Mouse (Mus musculus): ENCODE data around the gene Tob2. TPM values are rescaled to one million over a fixed set of nuclear protein-coding genes. Genes with fewer than 3 reads are reported as not detected.
A peak's percentile ranks its signal among the peaks of the same experiment; 100 is the strongest.

Tob2 gene
- polyA plus RNA-seq, 1 experiment from 2014 or later: 14.4 TPM

DNA sequence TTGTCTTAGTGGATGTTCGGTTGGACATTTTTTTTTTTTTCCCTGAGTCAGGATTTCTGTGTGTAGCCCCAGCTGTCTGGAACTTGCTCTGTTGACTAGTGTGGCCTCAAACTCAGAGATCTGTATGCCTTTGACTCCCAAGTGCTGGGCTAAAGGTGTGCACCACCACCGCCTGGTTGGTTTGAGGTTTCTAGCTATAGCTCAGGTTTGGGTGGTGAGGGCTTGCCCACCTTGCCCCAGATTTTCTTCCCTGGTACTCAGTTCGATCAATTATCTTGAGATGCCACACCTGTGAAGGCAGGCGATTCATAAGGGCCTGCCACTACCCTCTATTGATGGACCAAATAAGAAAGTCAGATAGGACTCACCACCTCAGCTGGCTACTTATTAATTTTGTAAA, 11.4 kb downstream of the Tob2 start:
- ATAC-seq (ENCODE audit: low FRiP score, low TSS enrichment) (no peak), DNase-seq (no peak)
- Histone ChIP-seq H3K27ac (replicated peaks; ENCODE audit: low read depth, low read length) (no peak overlapping the region), H3K4me3 (replicated peaks; ENCODE audit: low read depth, low read length) (no peak overlapping the region), H3K4me1 (ENCODE audit: control insufficient read depth, insufficient read depth, low read length) (no peaks in the 10 kb centered on the region), H3K9ac (replicated peaks; ENCODE audit: low read length) (no peak overlapping the region), H3K9me3 (ENCODE audit: control insufficient read depth, low read length) (no peaks in the 10 kb centered on the region), H3K4me2 (ENCODE audit: low read length) (no peak overlapping the region), H3K36me3 (ENCODE audit: control insufficient read depth, insufficient read depth, low read length) (peaks cover 39% of the 10 kb centered on the region), H3K27me3 (ENCODE audit: control insufficient read depth, insufficient read depth, low read length) (no peaks in the 10 kb centered on the region)
- WGBS: 93% methylated on average over 4 of the region's 4 CpGs

DNA sequence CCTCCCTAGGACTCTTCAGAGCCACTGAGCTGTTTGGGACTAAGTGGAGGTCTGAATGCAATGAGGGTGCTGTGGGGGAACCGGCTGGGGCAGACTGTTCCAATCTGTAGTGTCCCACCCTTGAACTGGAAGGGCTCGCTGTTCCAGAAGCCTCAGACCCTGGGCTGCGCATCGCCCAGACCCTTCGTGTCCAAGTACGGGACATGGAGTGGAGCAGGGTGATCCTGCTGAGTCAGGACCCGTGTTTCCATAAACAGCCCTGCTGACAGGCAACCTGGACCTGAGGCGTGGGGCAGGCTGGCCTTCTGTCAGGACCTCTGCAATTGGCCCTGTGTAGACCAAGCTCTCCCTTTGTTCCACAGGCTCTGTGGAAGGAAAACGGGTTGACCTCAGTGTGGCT, 11.8 kb downstream of the Tob2 start:
- DNase-seq (no peak), ATAC-seq (ENCODE audit: low FRiP score, low TSS enrichment) (no peak)
- H3K4me3 ChIP-seq (replicated peaks; ENCODE audit: low read depth, low read length): no peak overlapping the region

DNA sequence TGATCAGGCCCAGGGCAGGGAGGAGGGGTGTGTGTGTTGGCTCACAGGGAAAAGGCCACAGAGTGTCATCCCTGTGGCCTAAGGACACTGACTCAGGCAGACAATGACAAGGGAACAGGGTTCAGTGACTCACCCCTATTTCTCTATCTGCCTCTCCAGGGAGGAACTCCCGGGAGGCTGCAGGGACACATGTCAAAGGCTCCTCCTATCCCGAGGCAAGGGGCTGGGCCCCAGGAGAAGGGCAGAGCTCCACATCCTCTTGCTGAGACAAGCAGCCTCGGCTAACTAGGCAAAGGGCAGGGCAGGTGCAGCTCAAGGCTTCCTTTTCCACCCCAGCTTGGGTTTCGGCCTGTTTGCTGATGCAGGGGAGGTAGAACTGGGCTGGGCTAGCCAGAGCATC, 12.9 kb downstream of the Tob2 start:
- Histone ChIP-seq H3K9me3 (ENCODE audit: control insufficient read depth, low read length) (no peaks in the 10 kb centered on the region), H3K27ac (replicated peaks; ENCODE audit: low read depth, low read length) (no peak overlapping the region), H3K4me3 (replicated peaks; ENCODE audit: low read depth, low read length) (no peak overlapping the region), H3K4me1 (ENCODE audit: control insufficient read depth, insufficient read depth, low read length) (no peaks in the 10 kb centered on the region), H3K4me2 (ENCODE audit: low read length) (no peak overlapping the region), H3K36me3 (ENCODE audit: control insufficient read depth, insufficient read depth, low read length) (peaks cover 24% of the 10 kb centered on the region), H3K27me3 (ENCODE audit: control insufficient read depth, insufficient read depth, low read length) (no peaks in the 10 kb centered on the region), H3K9ac (replicated peaks; ENCODE audit: low read length) (no peak overlapping the region)
- no peak for DNase-seq
- no peak for ATAC-seq (ENCODE audit: low FRiP score, low TSS enrichment)
- 42% methylated on average over 4 of the region's 4 CpGs for WGBS

More for the DNA sequence above, 11.8 kb downstream of the Tob2 start:
- no peak overlapping the region for H3K27ac ChIP-seq (replicated peaks; ENCODE audit: low read depth, low read length)
- H3K27me3 ChIP-seq (ENCODE audit: control insufficient read depth, insufficient read depth, low read length): no peaks in the 10 kb centered on the region
- H3K36me3 ChIP-seq (ENCODE audit: control insufficient read depth, insufficient read depth, low read length): peaks cover 35% of the 10 kb centered on the region
- H3K9ac ChIP-seq (replicated peaks; ENCODE audit: low read length): no peak overlapping the region
- H3K4me1 ChIP-seq (ENCODE audit: control insufficient read depth, insufficient read depth, low read length): no peaks in the 10 kb centered on the region
- no peaks in the 10 kb centered on the region for H3K9me3 ChIP-seq (ENCODE audit: control insufficient read depth, low read length)
- WGBS: 90% methylated on average over 9 of the region's 9 CpGs
- H3K4me2 ChIP-seq (ENCODE audit: low read length): no peak overlapping the region

GRCm38 (mm10) chr15:81845033-81845625, 13.5 kb downstream of the Tob2 start:
- no peak for DNase-seq
- no peak for ATAC-seq (ENCODE audit: low FRiP score, low TSS enrichment)
- H3K9ac ChIP-seq (replicated peaks; ENCODE audit: low read length): no peak overlapping the region
- H3K4me1 ChIP-seq (ENCODE audit: control insufficient read depth, insufficient read depth, low read length): no peaks in the 10 kb centered on the region
- no peaks in the 10 kb centered on the region for H3K9me3 ChIP-seq (ENCODE audit: control insufficient read depth, low read length)
- H3K27ac ChIP-seq (replicated peaks; ENCODE audit: low read depth, low read length): no peak overlapping the region
- H3K36me3 ChIP-seq (ENCODE audit: control insufficient read depth, insufficient read depth, low read length): peaks cover 18% of the 10 kb centered on the region
- H3K4me3 ChIP-seq (replicated peaks; ENCODE audit: low read depth, low read length): no peak overlapping the region
- 76% methylated on average over 5 of the region's 5 CpGs for WGBS
- H3K27me3 ChIP-seq (ENCODE audit: control insufficient read depth, insufficient read depth, low read length): no peaks in the 10 kb centered on the region
- H3K4me2 ChIP-seq (ENCODE audit: low read length): no peak overlapping the region

DNA sequence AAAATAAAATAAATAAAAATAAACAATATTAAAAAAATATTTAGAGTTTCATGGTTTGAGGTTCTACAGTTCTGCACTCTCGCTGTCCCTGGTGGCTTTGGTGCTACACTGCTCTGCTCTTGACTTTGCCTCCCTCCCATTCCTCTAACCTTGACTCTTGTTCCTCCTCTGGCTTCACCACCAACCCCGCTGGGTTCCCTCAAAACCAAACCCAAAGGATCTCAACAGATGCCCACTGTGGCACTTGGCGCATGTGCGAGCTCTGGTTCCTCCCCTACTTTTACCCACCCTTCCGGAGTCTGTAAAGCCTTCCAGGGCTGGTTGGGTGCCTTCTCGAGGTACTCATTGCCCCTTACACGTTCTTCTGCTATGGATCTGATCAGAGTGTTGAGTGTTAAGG, 16.3 kb downstream of the Tob2 start:
- H3K9ac ChIP-seq (replicated peaks; ENCODE audit: low read length): no peak overlapping the region
- H3K27me3 ChIP-seq (ENCODE audit: control insufficient read depth, insufficient read depth, low read length): no peaks in the 10 kb centered on the region
- WGBS: 82% methylated on average over 7 of the region's 7 CpGs
- H3K4me1 ChIP-seq (ENCODE audit: control insufficient read depth, insufficient read depth, low read length): no peaks in the 10 kb centered on the region
- DNase-seq (no peak), ATAC-seq (ENCODE audit: low FRiP score, low TSS enrichment) (no peak)
- 0 out of 2 replicates have a peak, but pooled peaks cover 4% of the 10 kb centered on the region for H3K36me3 ChIP-seq (ENCODE audit: control insufficient read depth, insufficient read depth, low read length)
- H3K9me3 ChIP-seq (ENCODE audit: control insufficient read depth, low read length): no peaks in the 10 kb centered on the region
- H3K4me3 ChIP-seq (replicated peaks; ENCODE audit: low read depth, low read length): no peak overlapping the region
- no peak overlapping the region for H3K4me2 ChIP-seq (ENCODE audit: low read length)
- H3K27ac ChIP-seq (replicated peaks; ENCODE audit: low read depth, low read length): no peak overlapping the region

DNA sequence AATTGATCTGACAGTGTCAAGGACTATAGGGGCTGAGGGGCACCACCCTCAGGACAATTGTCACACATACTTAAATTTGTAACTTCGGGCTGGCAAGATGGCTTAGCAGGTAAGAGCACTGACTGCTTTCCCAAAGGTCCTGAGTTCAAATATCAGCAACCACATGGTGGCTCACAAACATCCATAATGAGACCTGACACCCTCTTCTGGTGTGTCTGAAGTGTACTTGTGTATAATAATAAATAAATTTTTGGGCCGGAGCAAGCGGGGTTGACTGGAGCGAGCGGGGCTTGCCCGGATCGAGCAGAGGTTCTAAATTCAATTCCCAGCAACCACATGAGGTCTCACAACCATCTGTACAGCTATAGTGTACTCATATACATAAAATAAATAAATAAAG, 18.3 kb downstream of the Tob2 start:
- ATAC-seq (ENCODE audit: low FRiP score, low TSS enrichment) (no peak), DNase-seq (no peak)
- no peak overlapping the region for H3K9ac ChIP-seq (replicated peaks; ENCODE audit: low read length)
- 92% methylated on average over 7 of the region's 7 CpGs for WGBS
- no peaks in the 10 kb centered on the region for H3K9me3 ChIP-seq (ENCODE audit: control insufficient read depth, low read length)
- no peak overlapping the region for H3K4me3 ChIP-seq (replicated peaks; ENCODE audit: low read depth, low read length)
- no peak overlapping the region for H3K27ac ChIP-seq (replicated peaks; ENCODE audit: low read depth, low read length)
- no peaks in the 10 kb centered on the region for H3K36me3 ChIP-seq (ENCODE audit: control insufficient read depth, insufficient read depth, low read length)
- H3K4me2 ChIP-seq (ENCODE audit: low read length): no peak overlapping the region
- 0 out of 2 replicates have a peak, but pooled peaks cover 5% of the 10 kb centered on the region for H3K27me3 ChIP-seq (ENCODE audit: control insufficient read depth, insufficient read depth, low read length)
- peaks cover 4% of the 10 kb centered on the region; the same call in 1 of the 2 replicates for H3K4me1 ChIP-seq (ENCODE audit: control insufficient read depth, insufficient read depth, low read length)

GRCm38 (mm10) chr15:81839634-81840033, 19.0 kb downstream of the Tob2 start:
- H3K9me3 ChIP-seq (ENCODE audit: control insufficient read depth, low read length): no peaks in the 10 kb centered on the region
- H3K9ac ChIP-seq (replicated peaks; ENCODE audit: low read length): no peak overlapping the region
- H3K27me3 ChIP-seq (ENCODE audit: control insufficient read depth, insufficient read depth, low read length): 0 out of 2 replicates have a peak, but pooled peaks cover 5% of the 10 kb centered on the region
- no peak overlapping the region for H3K27ac ChIP-seq (replicated peaks; ENCODE audit: low read depth, low read length)
- DNase-seq (peak; percentile 56), ATAC-seq (ENCODE audit: low FRiP score, low TSS enrichment) (no peak)
- no peak overlapping the region for H3K4me2 ChIP-seq (ENCODE audit: low read length)
- 62% methylated on average over 5 of the region's 5 CpGs for WGBS
- peaks cover 4% of the 10 kb centered on the region; the same call in 1 of the 2 replicates for H3K4me1 ChIP-seq (ENCODE audit: control insufficient read depth, insufficient read depth, low read length)
- H3K4me3 ChIP-seq (replicated peaks; ENCODE audit: low read depth, low read length): no peak overlapping the region
- no peaks in the 10 kb centered on the region for H3K36me3 ChIP-seq (ENCODE audit: control insufficient read depth, insufficient read depth, low read length)

DNA sequence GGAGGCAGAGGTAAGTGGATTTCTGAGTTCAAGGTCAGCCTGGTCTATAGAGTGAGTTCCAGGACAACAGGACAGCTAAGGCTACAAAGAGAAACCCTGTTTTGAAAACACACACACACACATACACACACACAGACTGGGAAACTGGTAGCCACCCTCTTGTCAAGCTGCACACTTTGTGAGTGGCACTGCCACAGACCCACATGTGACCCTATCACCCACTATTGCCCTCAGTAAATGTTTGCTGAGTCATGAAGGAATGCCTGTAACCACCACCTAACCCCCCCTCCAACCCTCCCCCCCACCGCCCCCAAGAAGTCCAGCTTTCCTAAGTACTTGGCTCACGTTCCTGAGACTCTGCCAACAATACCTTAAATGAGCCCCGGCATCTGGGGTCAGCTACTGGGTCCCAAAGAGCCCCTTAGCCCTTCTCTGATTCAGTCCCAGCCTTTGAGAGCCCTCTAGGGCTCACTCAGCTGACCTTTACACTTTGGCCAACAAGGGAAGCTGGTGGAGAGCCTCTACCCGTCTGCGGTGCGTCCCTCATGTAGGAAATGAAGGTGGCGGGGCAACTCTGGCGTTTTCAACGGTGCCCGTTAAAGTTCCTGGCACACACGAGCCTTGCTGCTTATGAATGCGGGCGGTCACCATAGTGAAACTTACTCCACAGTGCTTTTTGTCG, 19.9 kb downstream of the Tob2 start:
- H3K27me3 ChIP-seq (ENCODE audit: control insufficient read depth, insufficient read depth, low read length): 0 out of 2 replicates have a peak, but pooled peaks cover 5% of the 10 kb centered on the region
- no peaks in the 10 kb centered on the region for H3K36me3 ChIP-seq (ENCODE audit: control insufficient read depth, insufficient read depth, low read length)
- H3K9me3 ChIP-seq (ENCODE audit: control insufficient read depth, low read length): no peaks in the 10 kb centered on the region
- no peak overlapping the region for H3K9ac ChIP-seq (replicated peaks; ENCODE audit: low read length)
- no peak overlapping the region for H3K4me3 ChIP-seq (replicated peaks; ENCODE audit: low read depth, low read length)
- H3K4me1 ChIP-seq (ENCODE audit: control insufficient read depth, insufficient read depth, low read length): peaks cover 4% of the 10 kb centered on the region; the same call in 1 of the 2 replicates
- ATAC-seq (ENCODE audit: low FRiP score, low TSS enrichment): no peak
- DNase-seq: no peak
- H3K27ac ChIP-seq (replicated peaks; ENCODE audit: low read depth, low read length): no peak overlapping the region
- WGBS: 79% methylated on average over 14 of the region's 14 CpGs
- no peak overlapping the region for H3K4me2 ChIP-seq (ENCODE audit: low read length)

Measured in midbrain, embryonic 14.5 days (tissue).